Mouse (Mus musculus): ENCODE measurements around the gene Smarca2. TPM values are rescaled to one million over a fixed set of nuclear protein-coding genes. Genes with fewer than 3 reads are reported as not detected.
"Not testable (repeated sequence)": the region's sequence is repeated elsewhere in the genome, so short reads cannot be mapped to it uniquely, and the experiment has no call there.

Gene Smarca2
- polyA plus RNA-seq, 1 experiment from 2014 or later, result 40.7 TPM

- 91% methylated on average over 13 of the region's 13 CpGs for WGBS
Observed at GRCm38 (mm10) chr19:26640556-26640955, 35.7 kb downstream of the Smarca2 start.

GRCm38 (mm10) chr19:26641269-26641668 is 36.4 kb downstream of the Smarca2 start:
- Histone ChIP-seq H3K27me3 (ENCODE audit: low read depth, poor library complexity, severe bottlenecking) (no peaks in the 10 kb centered on the region), H3K4me3 (no peak overlapping the region), H3K9me3 (replicated peaks) (no peaks in the 10 kb centered on the region), H3K36me3 (peaks cover 6% of the 10 kb centered on the region; the same call in 1 of the 2 replicates), H3K27ac (no peak overlapping the region), H3K4me1 (no peaks in the 10 kb centered on the region)
- WGBS, result 91% methylated on average over 10 of the region's 10 CpGs
- no peak for DNase-seq (ENCODE audit: low spot score)

More at GRCm38 (mm10) chr19:26640556-26640955, 35.7 kb downstream of the Smarca2 start:
- H3K27me3 ChIP-seq (ENCODE audit: low read depth, poor library complexity, severe bottlenecking), result no peaks in the 10 kb centered on the region
- no peak overlapping the region for H3K27ac ChIP-seq
- H3K9me3 ChIP-seq (replicated peaks), result no peaks in the 10 kb centered on the region
- H3K36me3 ChIP-seq, result peaks cover 6% of the 10 kb centered on the region; the same call in 1 of the 2 replicates
- no peak for DNase-seq (ENCODE audit: low spot score)
- no peak overlapping the region for H3K4me3 ChIP-seq
- H3K4me1 ChIP-seq, result no peaks in the 10 kb centered on the region

- WGBS, result 90% methylated on average over 4 of the region's 4 CpGs
- Histone ChIP-seq H3K27ac (no peak overlapping the region), H3K4me3 (no peak overlapping the region), H3K36me3 (peaks cover 6% of the 10 kb centered on the region; the same call in 1 of the 2 replicates), H3K4me1 (no peaks in the 10 kb centered on the region), H3K27me3 (ENCODE audit: low read depth, poor library complexity, severe bottlenecking) (no peaks in the 10 kb centered on the region), H3K9me3 (replicated peaks) (no peaks in the 10 kb centered on the region)
- no peak for DNase-seq (ENCODE audit: low spot score)
Observed at GRCm38 (mm10) chr19:26643011-26643410, 38.2 kb downstream of the Smarca2 start.

- 88% methylated on average over 4 of the region's 4 CpGs for WGBS
- H3K36me3 ChIP-seq, result peaks cover 6% of the 10 kb centered on the region; the same call in 1 of the 2 replicates
Observed at GRCm38 (mm10) chr19:26643936-26644335, 39.1 kb downstream of the Smarca2 start.

GRCm38 (mm10) chr19:26645016-26645415 is 40.2 kb downstream of the Smarca2 start:
- WGBS, result 84% methylated on average over 3 of the region's 3 CpGs
- H3K9me3 ChIP-seq (replicated peaks), result no peaks in the 10 kb centered on the region
- no peak overlapping the region for H3K4me3 ChIP-seq
- H3K27me3 ChIP-seq (ENCODE audit: low read depth, poor library complexity, severe bottlenecking), result no peaks in the 10 kb centered on the region
- H3K27ac ChIP-seq, result no peak overlapping the region
- DNase-seq (ENCODE audit: low spot score), result no peak
- no peaks in the 10 kb centered on the region for H3K4me1 ChIP-seq
- peaks cover 6% of the 10 kb centered on the region; the same call in 1 of the 2 replicates for H3K36me3 ChIP-seq

More at GRCm38 (mm10) chr19:26643936-26644335, 39.1 kb downstream of the Smarca2 start:
- Histone ChIP-seq H3K27ac (no peak overlapping the region), H3K27me3 (ENCODE audit: low read depth, poor library complexity, severe bottlenecking) (no peaks in the 10 kb centered on the region), H3K4me3 (no peak overlapping the region), H3K4me1 (no peaks in the 10 kb centered on the region), H3K9me3 (replicated peaks) (no peaks in the 10 kb centered on the region)
- no peak for DNase-seq (ENCODE audit: low spot score)

GRCm38 (mm10) chr19:26646128-26646527 is 41.3 kb downstream of the Smarca2 start:
- Histone ChIP-seq H3K9me3 (replicated peaks) (no peaks in the 10 kb centered on the region), H3K4me1 (no peaks in the 10 kb centered on the region), H3K36me3 (no peaks in the 10 kb centered on the region), H3K27ac (no peak overlapping the region), H3K27me3 (ENCODE audit: low read depth, poor library complexity, severe bottlenecking) (no peaks in the 10 kb centered on the region), H3K4me3 (no peak overlapping the region)
- no peak for DNase-seq (ENCODE audit: low spot score)
- WGBS, result 60% methylated on average over 2 of the region's 2 CpGs

GRCm38 (mm10) chr19:26650585-26651273 is 45.9 kb downstream of the Smarca2 start:
- Histone ChIP-seq H3K27ac (no peak overlapping the region), H3K4me3 (no peak overlapping the region), H3K9me3 (replicated peaks) (no peaks in the 10 kb centered on the region), H3K4me1 (no peaks in the 10 kb centered on the region), H3K36me3 (no peaks in the 10 kb centered on the region), H3K27me3 (ENCODE audit: low read depth, poor library complexity, severe bottlenecking) (no peaks in the 10 kb centered on the region)
- no peak for DNase-seq (ENCODE audit: low spot score)
- 92% methylated on average over 7 of the region's 7 CpGs for WGBS

GRCm38 (mm10) chr19:26658324-26658723 is 53.5 kb downstream of the Smarca2 start:
- Histone ChIP-seq H3K4me3 (no peak overlapping the region), H3K9me3 (replicated peaks) (no peaks in the 10 kb centered on the region), H3K27ac (no peak overlapping the region), H3K36me3 (no peaks in the 10 kb centered on the region), H3K27me3 (ENCODE audit: low read depth, poor library complexity, severe bottlenecking) (no peaks in the 10 kb centered on the region), H3K4me1 (no peaks in the 10 kb centered on the region)
- no peak for DNase-seq (ENCODE audit: low spot score)
- 88% methylated on average over 7 of the region's 7 CpGs for WGBS

GRCm38 (mm10) chr19:26659976-26660375 is 55.1 kb downstream of the Smarca2 start:
- H3K27ac ChIP-seq, result no peak overlapping the region
- no peaks in the 10 kb centered on the region for H3K27me3 ChIP-seq (ENCODE audit: low read depth, poor library complexity, severe bottlenecking)
- no peak overlapping the region for H3K4me3 ChIP-seq
- no peaks in the 10 kb centered on the region for H3K4me1 ChIP-seq
- H3K36me3 ChIP-seq, result no peaks in the 10 kb centered on the region
- H3K9me3 ChIP-seq (replicated peaks), result no peaks in the 10 kb centered on the region
- 85% methylated on average over 5 of the region's 5 CpGs for WGBS
- no peak for DNase-seq (ENCODE audit: low spot score)

GRCm38 (mm10) chr19:26661198-26661597 is 56.3 kb downstream of the Smarca2 start:
- no peak overlapping the region for H3K4me3 ChIP-seq
- no peak overlapping the region for H3K27ac ChIP-seq
- no peaks in the 10 kb centered on the region for H3K4me1 ChIP-seq
- 90% methylated on average over 3 of the region's 3 CpGs for WGBS
- no peaks in the 10 kb centered on the region for H3K36me3 ChIP-seq
- DNase-seq (ENCODE audit: low spot score), result no peak
- no peaks in the 10 kb centered on the region for H3K27me3 ChIP-seq (ENCODE audit: low read depth, poor library complexity, severe bottlenecking)
- no peaks in the 10 kb centered on the region for H3K9me3 ChIP-seq (replicated peaks)

GRCm38 (mm10) chr19:26666303-26666702 is 61.5 kb downstream of the Smarca2 start:
- H3K36me3 ChIP-seq, result no peaks in the 10 kb centered on the region
- no peaks in the 10 kb centered on the region for H3K9me3 ChIP-seq (replicated peaks)
- no peak for DNase-seq (ENCODE audit: low spot score)
- H3K4me3 ChIP-seq, result no peak overlapping the region
- WGBS, result 86% methylated on average over 5 of the region's 5 CpGs
- no peaks in the 10 kb centered on the region for H3K27me3 ChIP-seq (ENCODE audit: low read depth, poor library complexity, severe bottlenecking)
- H3K4me1 ChIP-seq, result no peaks in the 10 kb centered on the region
- H3K27ac ChIP-seq, result no peak overlapping the region

GRCm38 (mm10) chr19:26670089-26670488 is 65.2 kb downstream of the Smarca2 start:
- Histone ChIP-seq H3K4me3 (no peak overlapping the region), H3K36me3 (no peaks in the 10 kb centered on the region)
- no peak for DNase-seq (ENCODE audit: low spot score)

GRCm38 (mm10) chr19:26671413-26671812 is 66.6 kb downstream of the Smarca2 start:
- not testable (repeated sequence) for H3K36me3 ChIP-seq; H3K4me3 ChIP-seq; DNase-seq (ENCODE audit: low spot score)

More at GRCm38 (mm10) chr19:26670089-26670488, 65.2 kb downstream of the Smarca2 start:
- H3K4me1 ChIP-seq, result 0 out of 2 replicates have a peak, but pooled peaks cover 4% of the 10 kb centered on the region
- no peaks in the 10 kb centered on the region for H3K9me3 ChIP-seq (replicated peaks)
- no peak overlapping the region for H3K27ac ChIP-seq
- H3K27me3 ChIP-seq (ENCODE audit: low read depth, poor library complexity, severe bottlenecking), result no peaks in the 10 kb centered on the region
- WGBS, result 94% methylated on average over 6 of the region's 6 CpGs

More at GRCm38 (mm10) chr19:26671413-26671812, 66.6 kb downstream of the Smarca2 start:
- H3K27me3 ChIP-seq (ENCODE audit: low read depth, poor library complexity, severe bottlenecking); H3K9me3 ChIP-seq (replicated peaks); H3K4me1 ChIP-seq; H3K27ac ChIP-seq: not testable (repeated sequence)
